Mouse (Mus musculus) embryonic fibroblast, embryonic 13.5 days (primary cell): ENCODE results near the gene Tspyl2.

ENCODE experiments used
- CTCF ChIP-seq: IDR thresholded peaks from 2 replicates; pipeline ENCODE4 v1.5.1; 2011; ENCODE audit warnings: mild to moderate bottlenecking, control low read depth, low read length, moderate library complexity, borderline replicate concordance; ENCODE audit not compliant: insufficient read depth
- POLR2A ChIP-seq: IDR thresholded peaks from 2 replicates; pipeline ENCODE4 v1.6.1; 2011; ENCODE audit warnings: low read depth, mild to moderate bottlenecking, control low read depth, low read length, moderate library complexity

GRCm38 (mm10) chrX:152366418-152366817 lies 24.2 kb upstream of the Tspyl2 start:
- TF ChIP-seq POLR2A (no peak), CTCF (no peak)
